Mouse (Mus musculus) kidney, embryonic 16.5 days (tissue): ENCODE results near the gene Syt13. TPM values are rescaled to one million over a fixed set of nuclear protein-coding genes. Genes with fewer than 3 reads are reported as not detected.
A peak's percentile ranks its signal among the peaks of the same experiment; 100 is the strongest.

Experiments
- ATAC-seq: fragments of 200-750 bp; cut with Nextera tagmentation; 2 replicates; pipeline ENCODE4 v1.8.0; 2017; ENCODE audit warnings: moderate TSS enrichment; ENCODE audit not compliant: low FRiP score, low TSS enrichment
- H3K27ac ChIP-seq: fragments of 300-500 bp; sonication (generic); 2 replicates; pipeline ENCODE4 v1.5.1; 2014; ENCODE audit warnings: low read length
- H3K27me3 ChIP-seq: fragments of 300-500 bp; sonication (generic); 2 replicates; pipeline ENCODE4 v1.6.1; 2014; ENCODE audit warnings: low read length, control low read depth, mixed read lengths; ENCODE audit not compliant: insufficient read depth
- H3K36me3 ChIP-seq: fragments of 300-500 bp; sonication (generic); 2 replicates; pipeline ENCODE4 v1.6.1; 2014; ENCODE audit warnings: low read length, control low read depth, mixed read lengths; ENCODE audit not compliant: insufficient read depth
- H3K4me1 ChIP-seq: fragments of 300-500 bp; sonication (generic); 2 replicates; pipeline ENCODE4 v1.6.1; 2014; ENCODE audit warnings: low read length, control low read depth, mixed read lengths; ENCODE audit not compliant: insufficient read depth
- H3K4me2 ChIP-seq: fragments of 300-500 bp; sonication (generic); replicated peaks from 2 replicates; pipeline ENCODE4 v1.6.1; 2014; ENCODE audit warnings: low read depth, low read length
- H3K4me3 ChIP-seq: fragments of 300-500 bp; sonication (generic); 2 replicates; pipeline ENCODE4 v1.5.1; 2014; ENCODE audit warnings: mild to moderate bottlenecking, low read length
- H3K9ac ChIP-seq: fragments of 300-500 bp; sonication (generic); replicated peaks from 2 replicates; pipeline ENCODE4 v1.6.1; 2014; ENCODE audit warnings: low read length
- H3K9me3 ChIP-seq: fragments of 300-500 bp; sonication (generic); 2 replicates; pipeline ENCODE4 v1.6.1; 2016; ENCODE audit warnings: low read length, control low read depth
- WGBS: fragments of 180-500 bp; shearing (Covaris S2); extraction: QIAGEN DNeasy Blood & Tissue Kit; methylation state at CpG from one replicate; pipeline ENCODE4 v1.1.7; 2014; 5-methylcytosine and 5-hydroxymethylcytosine counted together
- polyA plus RNA-seq: library from polyadenylated mRNA; unstranded; fragments of >200 nt; fragmentation: Nextera tagmentation; extraction: Ambion mirVana; gene quantifications from 2 replicates; pipeline ENCODE4 v1.2.1, GENCODE M21; 2015

Syt13 gene
- polyA plus RNA-seq, 1 experiment from 2014 or later, result 5.7 TPM

DNA sequence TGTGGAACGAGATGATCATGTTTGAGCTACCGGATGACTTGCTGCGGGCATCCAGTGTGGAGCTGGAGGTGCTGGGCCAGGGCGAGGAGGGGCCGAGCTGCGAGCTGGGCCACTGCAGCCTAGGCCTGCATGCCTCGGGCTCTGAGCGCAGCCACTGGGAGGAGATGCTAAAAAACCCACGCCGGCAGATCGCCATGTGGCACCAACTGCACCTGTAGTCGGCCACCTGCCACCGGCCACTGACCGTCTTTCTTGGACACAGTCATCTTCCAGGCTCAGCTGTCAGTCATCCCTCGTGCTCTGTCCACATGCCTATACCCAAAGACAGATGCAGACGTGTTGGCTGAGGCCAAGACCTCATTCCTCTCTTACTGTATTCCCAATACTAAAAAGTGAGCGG, 38.6 kb downstream of the Syt13 start:
- H3K9ac ChIP-seq, result no peak overlapping the region
- H3K27ac ChIP-seq, result no peak overlapping the region
- no peaks in the 10 kb centered on the region for H3K9me3 ChIP-seq
- 88% methylated on average over 17 of the region's 17 CpGs for WGBS
- H3K4me2 ChIP-seq, result no peak overlapping the region
- no peak for ATAC-seq
- no peak overlapping the region for H3K4me3 ChIP-seq
- H3K36me3 ChIP-seq, result no peaks in the 10 kb centered on the region
- peaks cover 5% of the 10 kb centered on the region; the same call in 1 of the 2 replicates for H3K4me1 ChIP-seq
- no peaks in the 10 kb centered on the region for H3K27me3 ChIP-seq

DNA sequence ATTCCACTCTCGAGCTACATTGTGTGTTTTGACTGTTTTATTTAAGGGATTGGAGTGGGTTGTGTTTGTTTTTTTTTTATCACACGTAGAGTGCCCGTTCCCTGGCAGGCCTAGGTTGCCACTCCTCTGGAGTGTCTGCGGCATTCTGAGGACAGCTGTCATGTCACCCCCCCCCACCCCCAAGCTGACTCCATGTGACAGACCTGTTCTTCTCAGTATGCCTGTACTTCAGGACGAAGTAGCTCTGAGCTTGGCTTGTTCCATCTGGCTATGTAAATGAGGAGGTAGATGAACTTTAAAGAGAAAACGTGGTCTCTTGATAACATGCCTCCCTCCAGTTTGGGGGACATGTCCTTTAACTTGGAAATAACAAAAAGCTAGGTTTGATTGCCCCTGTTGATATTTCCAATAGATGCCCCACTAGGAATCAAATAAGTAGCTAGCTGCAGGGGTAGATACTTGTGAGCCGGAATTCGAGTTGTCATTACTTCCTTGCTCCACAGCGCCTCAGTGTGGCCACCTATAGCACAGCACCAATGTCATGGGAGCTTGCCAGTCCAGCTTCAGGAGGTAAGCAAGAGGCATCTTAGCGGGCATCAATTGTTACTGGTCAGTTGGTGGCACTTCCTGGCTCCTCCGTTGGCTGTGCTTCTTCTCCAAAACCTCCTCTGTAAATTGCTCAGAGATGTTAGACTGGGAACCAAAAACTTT, 39.7 kb downstream of the Syt13 start:
- Histone ChIP-seq H3K36me3 (no peaks in the 10 kb centered on the region), H3K27ac (no peak overlapping the region), H3K27me3 (no peaks in the 10 kb centered on the region), H3K9ac (no peak overlapping the region), H3K4me3 (no peak overlapping the region), H3K9me3 (no peaks in the 10 kb centered on the region), H3K4me1 (no peaks in the 10 kb centered on the region), H3K4me2 (no peak overlapping the region)
- 43% methylated on average over 11 of the region's 11 CpGs for WGBS
- ATAC-seq, result no peak

DNA sequence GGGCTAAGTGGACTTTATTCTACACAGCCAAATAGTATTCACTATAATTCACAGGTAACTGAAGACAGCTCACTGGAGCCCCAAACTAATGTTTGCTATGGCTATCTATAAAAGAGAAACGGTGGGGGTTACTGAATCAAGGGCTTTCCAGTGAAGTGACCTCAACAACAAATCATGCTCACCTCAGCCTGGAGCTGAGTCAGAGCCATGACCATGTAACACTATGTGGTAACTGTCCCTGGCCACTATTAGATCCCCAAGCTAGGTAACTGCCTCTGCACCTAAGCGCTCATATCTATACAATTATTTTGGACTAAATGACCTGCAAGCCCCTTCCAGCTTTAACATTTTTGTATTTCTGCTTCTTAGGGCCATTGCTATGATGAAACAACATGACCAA, 42.0 kb downstream of the Syt13 start:
- Histone ChIP-seq H3K27me3 (no peaks in the 10 kb centered on the region), H3K27ac (no peak overlapping the region), H3K9ac (no peak overlapping the region), H3K4me2 (no peak overlapping the region), H3K36me3 (no peaks in the 10 kb centered on the region), H3K9me3 (no peaks in the 10 kb centered on the region), H3K4me3 (no peak overlapping the region), H3K4me1 (no peaks in the 10 kb centered on the region)
- no peak for ATAC-seq
- 79% methylated on average over 2 of the region's 2 CpGs for WGBS

DNA sequence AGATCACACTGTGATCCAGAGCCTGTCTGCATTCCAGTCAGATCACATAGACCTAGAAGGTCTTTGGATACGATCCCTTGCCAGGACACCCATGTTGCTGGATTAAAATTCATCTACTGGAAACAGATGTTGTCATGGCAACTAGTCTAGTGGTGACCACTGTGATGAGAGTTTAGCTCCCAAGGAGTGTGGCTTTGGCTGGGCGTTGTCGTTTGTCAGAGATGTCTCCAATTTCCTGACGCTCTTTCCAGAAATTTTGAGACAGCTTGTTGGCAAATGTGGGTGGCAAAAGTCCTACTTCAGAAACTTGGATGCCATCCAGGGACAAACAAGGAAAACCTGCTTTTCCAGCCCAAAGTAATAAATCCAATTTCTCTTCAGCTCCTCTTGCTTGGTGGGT, 43.7 kb downstream of the Syt13 start:
- Histone ChIP-seq H3K9me3 (no peaks in the 10 kb centered on the region), H3K4me2 (no peak overlapping the region), H3K27me3 (no peaks in the 10 kb centered on the region), H3K9ac (no peak overlapping the region), H3K4me1 (no peaks in the 10 kb centered on the region), H3K36me3 (no peaks in the 10 kb centered on the region), H3K4me3 (no peak overlapping the region), H3K27ac (no peak overlapping the region)
- no peak for ATAC-seq
- WGBS, result 71% methylated on average over 4 of the region's 4 CpGs

DNA sequence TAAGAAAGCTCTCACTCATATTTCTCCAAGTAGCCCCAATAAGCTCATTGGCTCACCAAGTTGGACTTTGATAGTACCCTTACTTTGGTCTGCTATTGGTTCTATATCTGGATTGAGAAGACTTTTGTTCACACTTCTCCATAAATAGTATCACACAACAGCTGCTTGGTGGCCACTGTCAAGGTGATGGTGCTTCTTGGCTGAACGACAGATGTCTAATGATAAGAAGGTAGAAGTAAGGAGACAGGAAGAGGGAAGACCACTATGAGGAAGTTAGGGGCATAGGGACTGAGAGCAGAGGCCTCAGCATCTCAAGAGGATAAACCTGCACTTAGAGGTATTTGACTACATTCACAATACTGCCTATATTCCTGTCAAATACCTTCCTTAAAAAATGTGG, 49.4 kb downstream of the Syt13 start:
- Histone ChIP-seq H3K36me3 (no peaks in the 10 kb centered on the region), H3K4me1 (peaks cover 19% of the 10 kb centered on the region), H3K4me2 (no peak overlapping the region), H3K27ac (no peak overlapping the region), H3K9ac (no peak overlapping the region), H3K4me3 (no peak overlapping the region), H3K9me3 (no peaks in the 10 kb centered on the region), H3K27me3 (no peaks in the 10 kb centered on the region)
- WGBS, result 91% methylated on average over 1 of the region's 1 CpGs
- ATAC-seq, result no peak

DNA sequence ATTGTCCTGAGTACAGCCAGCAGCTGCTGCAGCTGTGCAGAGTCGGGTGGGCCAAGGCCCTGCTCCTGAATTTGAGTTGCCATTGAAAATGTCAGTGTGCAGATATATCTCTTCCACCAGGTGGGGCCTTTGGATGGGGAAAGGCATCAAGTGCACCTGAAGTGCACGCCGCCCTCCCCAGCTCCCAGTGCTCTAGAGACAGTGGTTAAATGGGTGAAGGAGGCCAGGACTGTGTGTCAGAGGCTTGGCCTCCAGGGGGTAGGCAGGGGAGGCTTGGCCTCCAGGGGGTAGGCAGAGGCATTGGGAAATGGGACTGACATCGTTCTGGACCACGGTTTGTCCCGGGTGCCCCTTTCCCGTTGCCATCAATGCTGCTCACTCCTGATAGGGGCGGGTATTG, 51.4 kb downstream of the Syt13 start:
- peak; percentile 16; the same call in 1 of the 2 replicates for ATAC-seq
- Histone ChIP-seq H3K9ac (no peak overlapping the region), H3K36me3 (no peaks in the 10 kb centered on the region), H3K27me3 (no peaks in the 10 kb centered on the region), H3K9me3 (no peaks in the 10 kb centered on the region), H3K27ac (no peak overlapping the region), H3K4me1 (peaks cover 19% of the 10 kb centered on the region), H3K4me3 (no peak overlapping the region), H3K4me2 (no peak overlapping the region)
- 63% methylated on average over 8 of the region's 8 CpGs for WGBS

DNA sequence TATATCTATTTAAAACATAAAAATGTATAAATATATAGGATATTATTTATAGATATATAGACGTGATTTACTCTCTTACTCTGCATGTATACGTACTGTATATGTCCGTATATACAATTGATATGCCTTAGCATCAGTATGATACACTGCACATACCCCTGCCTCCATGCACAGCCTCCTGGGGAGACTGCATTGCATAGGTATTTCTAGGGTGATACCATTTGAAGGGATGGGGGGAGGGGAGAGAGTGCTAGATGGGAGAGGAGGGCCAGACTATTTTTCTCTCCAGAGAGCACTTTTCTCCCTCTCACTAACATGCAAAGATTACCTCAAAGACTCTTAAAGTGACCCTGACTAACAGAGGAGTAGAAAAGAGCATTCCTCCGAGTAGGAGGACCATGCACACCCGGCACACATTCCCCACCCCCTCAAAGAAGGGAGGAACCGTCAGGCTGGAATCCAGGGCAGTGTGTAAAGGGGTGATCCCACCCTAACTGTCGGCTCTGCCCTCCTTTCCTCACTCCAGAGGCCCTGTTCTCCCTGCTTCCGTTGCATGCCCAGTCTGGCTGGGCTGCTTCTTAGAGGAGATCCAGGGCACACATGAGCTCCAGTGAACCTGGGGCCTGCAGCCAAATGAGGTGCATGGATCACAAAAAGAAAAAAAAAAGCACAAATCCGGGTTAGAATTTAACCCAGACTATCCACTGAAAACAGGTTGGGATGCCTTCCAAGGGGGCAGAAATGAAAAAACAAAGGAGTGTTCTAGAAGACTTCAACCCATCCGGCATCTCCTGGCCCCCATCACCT, 52.3 kb downstream of the Syt13 start:
- peaks cover 19% of the 10 kb centered on the region for H3K4me1 ChIP-seq
- H3K4me2 ChIP-seq, result no peak overlapping the region
- H3K9ac ChIP-seq, result no peak overlapping the region
- H3K27me3 ChIP-seq, result no peaks in the 10 kb centered on the region
- ATAC-seq, result peak; percentile 81
- H3K9me3 ChIP-seq, result no peaks in the 10 kb centered on the region
- peak overlapping the region; percentile 60 for H3K27ac ChIP-seq
- WGBS, result 22% methylated on average over 10 of the region's 10 CpGs
- no peak overlapping the region for H3K4me3 ChIP-seq
- peaks cover 8% of the 10 kb centered on the region for H3K36me3 ChIP-seq

DNA sequence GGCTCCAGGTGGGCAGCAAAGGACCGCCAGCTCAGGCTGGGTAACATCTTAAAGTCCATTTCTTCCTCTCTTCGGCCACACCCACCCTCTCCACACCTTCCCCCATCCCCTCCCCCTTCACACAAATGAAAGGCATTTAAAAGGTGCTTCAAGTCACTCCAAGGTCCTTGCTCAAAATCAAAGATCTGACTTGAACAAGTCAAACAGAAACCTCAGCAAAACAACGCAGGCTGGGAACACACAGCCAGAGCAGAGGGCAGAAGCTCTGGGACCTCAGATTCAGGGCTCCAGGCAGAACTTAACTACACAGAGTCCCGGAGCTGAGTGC, 52.9 kb downstream of the Syt13 start:
- ATAC-seq, result no peak

DNA sequence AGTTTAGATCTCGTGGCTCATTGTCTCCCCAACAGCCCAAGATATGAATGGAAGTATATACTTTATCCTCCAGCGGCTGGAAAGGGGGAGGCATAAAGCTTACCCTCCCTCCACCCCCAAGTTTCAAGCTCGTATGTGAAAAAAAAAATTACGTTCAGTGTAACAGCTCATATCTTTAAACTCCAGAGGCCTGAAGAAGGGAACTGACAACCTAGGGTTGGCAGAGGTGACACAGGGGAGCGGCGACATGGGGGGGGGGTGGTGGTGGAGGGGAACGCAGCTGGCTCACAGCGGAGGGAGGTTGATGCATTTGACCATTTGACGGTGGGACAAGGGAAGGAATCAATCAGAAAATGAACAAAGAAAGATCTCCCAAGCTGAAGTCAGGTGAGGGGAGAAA, 56.2 kb downstream of the Syt13 start:
- Histone ChIP-seq H3K9me3 (no peaks in the 10 kb centered on the region), H3K9ac (no peak overlapping the region), H3K4me3 (no peak overlapping the region), H3K27me3 (no peaks in the 10 kb centered on the region), H3K4me1 (peaks cover 19% of the 10 kb centered on the region), H3K36me3 (peaks cover 46% of the 10 kb centered on the region), H3K4me2 (no peak overlapping the region), H3K27ac (no peak overlapping the region)
- 81% methylated on average over 9 of the region's 9 CpGs for WGBS
- no peak for ATAC-seq

More for the DNA sequence above, 52.9 kb downstream of the Syt13 start:
- H3K4me1 ChIP-seq, result peaks cover 19% of the 10 kb centered on the region
- H3K9ac ChIP-seq, result no peak overlapping the region
- H3K4me3 ChIP-seq, result no peak overlapping the region
- H3K27me3 ChIP-seq, result no peaks in the 10 kb centered on the region
- WGBS, result 38% methylated on average over 4 of the region's 4 CpGs
- H3K9me3 ChIP-seq, result no peaks in the 10 kb centered on the region
- peaks cover 13% of the 10 kb centered on the region for H3K36me3 ChIP-seq
- H3K4me2 ChIP-seq, result no peak overlapping the region
- peak overlapping the region; percentile 60 for H3K27ac ChIP-seq

DNA sequence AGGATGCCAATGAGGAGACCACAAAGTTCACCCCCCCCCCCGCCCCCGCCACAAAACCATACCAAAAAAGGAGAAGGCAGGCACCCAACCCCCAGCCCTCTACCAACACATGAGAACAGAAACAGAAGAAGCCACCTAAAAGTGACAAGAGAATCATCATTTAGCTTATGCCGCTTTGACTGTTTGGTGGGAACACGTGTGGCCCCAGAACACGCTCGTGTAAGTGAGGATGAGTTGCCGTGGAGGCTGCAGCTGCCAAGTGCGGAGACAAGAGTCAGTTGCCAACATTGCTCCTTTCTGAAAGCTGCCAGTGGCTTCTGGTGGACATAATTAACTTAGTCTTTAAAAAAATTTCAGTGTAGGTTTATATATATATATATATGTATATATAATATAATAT, 56.6 kb downstream of the Syt13 start:
- no peak overlapping the region for H3K27ac ChIP-seq
- peaks cover 50% of the 10 kb centered on the region for H3K36me3 ChIP-seq
- no peak overlapping the region for H3K9ac ChIP-seq
- H3K4me1 ChIP-seq, result peaks cover 17% of the 10 kb centered on the region
- H3K27me3 ChIP-seq, result no peaks in the 10 kb centered on the region
- 94% methylated on average over 8 of the region's 8 CpGs for WGBS
- no peak overlapping the region for H3K4me2 ChIP-seq
- ATAC-seq, result no peak
- H3K9me3 ChIP-seq, result no peaks in the 10 kb centered on the region
- no peak overlapping the region for H3K4me3 ChIP-seq
